Mouse (Mus musculus) megakaryocyte, embryonic 14.5 days (primary cell): ENCODE measurements around the gene Rasd1.

Experiments
- FLI1 ChIP-seq: IDR thresholded peaks from 2 replicates; pipeline ENCODE4 v1.6.1; 2012; ENCODE audit warnings: low read length, inconsistent platforms, mixed read lengths
- GATA1 ChIP-seq: IDR thresholded peaks from 3 replicates; pipeline ENCODE4 v1.6.1; 2012; ENCODE audit warnings: mixed read lengths, low read length, inconsistent platforms, borderline replicate concordance

- TF ChIP-seq GATA1 (no peak), FLI1 (no peak)
Measured at GRCm38 (mm10) chr11:60005866-60006265, 41.1 kb upstream of the Rasd1 start.
